Mouse (Mus musculus) intestine, embryonic 16.5 days (tissue): Measurements from ENCODE around the gene Dph2. TPM values are rescaled to one million over a fixed set of nuclear protein-coding genes. Genes with fewer than 3 reads are reported as not detected.

ENCODE experiments used
- ATAC-seq: fragments of 200-750 bp; cut with Nextera tagmentation; 2 replicates; pipeline ENCODE4 v1.8.0; 2017; ENCODE audit warnings: moderate TSS enrichment, moderate library complexity
- H3K27ac ChIP-seq: fragments of 300-500 bp; sonication (generic); 2 replicates; pipeline ENCODE4 v1.5.1; 2014; ENCODE audit warnings: mild to moderate bottlenecking, low read length
- H3K27me3 ChIP-seq: fragments of 300-500 bp; sonication (generic); replicated peaks from 2 replicates; pipeline ENCODE4 v1.6.1; 2014; ENCODE audit warnings: low read length, control low read depth, mixed read lengths; ENCODE audit not compliant: control insufficient read depth, insufficient read depth
- H3K36me3 ChIP-seq: fragments of 300-500 bp; sonication (generic); 2 replicates; pipeline ENCODE4 v1.6.1; 2014; ENCODE audit warnings: low read length, control low read depth; ENCODE audit not compliant: control insufficient read depth, insufficient read depth
- H3K4me1 ChIP-seq: fragments of 300-500 bp; sonication (generic); 2 replicates; pipeline ENCODE4 v1.6.1; 2014; ENCODE audit warnings: low read length, control low read depth, mixed read lengths; ENCODE audit not compliant: control insufficient read depth, insufficient read depth
- H3K4me2 ChIP-seq: fragments of 300-500 bp; sonication (generic); 2 replicates; pipeline ENCODE4 v1.6.1; 2014; ENCODE audit warnings: low read depth, low read length, control low read depth
- H3K4me3 ChIP-seq: fragments of 300-500 bp; sonication (generic); 2 replicates; pipeline ENCODE4 v1.5.1; 2014; ENCODE audit warnings: mild to moderate bottlenecking, low read length
- H3K9ac ChIP-seq: fragments of 300-500 bp; sonication (generic); 2 replicates; pipeline ENCODE4 v1.6.1; 2014; ENCODE audit warnings: low read depth, low read length
- H3K9me3 ChIP-seq: fragments of 300-500 bp; sonication (generic); 2 replicates; pipeline ENCODE4 v1.6.1; 2016; ENCODE audit warnings: low read length, control low read depth; ENCODE audit not compliant: control insufficient read depth
- WGBS: fragments of 180-500 bp; shearing (Covaris S2); extraction: QIAGEN DNeasy Blood & Tissue Kit; methylation state at CpG from one replicate; pipeline ENCODE4 v1.1.7; 2014; 5-methylcytosine and 5-hydroxymethylcytosine counted together
- polyA plus RNA-seq: library from polyadenylated mRNA; unstranded; fragments of >200 nt; fragmentation: Nextera tagmentation; extraction: Ambion mirVana; gene quantifications from 2 replicates; pipeline ENCODE4 v1.2.1, GENCODE M21; 2015

Dph2 gene
- polyA plus RNA-seq, 1 experiment from 2014 or later = 19.4 TPM

DNA sequence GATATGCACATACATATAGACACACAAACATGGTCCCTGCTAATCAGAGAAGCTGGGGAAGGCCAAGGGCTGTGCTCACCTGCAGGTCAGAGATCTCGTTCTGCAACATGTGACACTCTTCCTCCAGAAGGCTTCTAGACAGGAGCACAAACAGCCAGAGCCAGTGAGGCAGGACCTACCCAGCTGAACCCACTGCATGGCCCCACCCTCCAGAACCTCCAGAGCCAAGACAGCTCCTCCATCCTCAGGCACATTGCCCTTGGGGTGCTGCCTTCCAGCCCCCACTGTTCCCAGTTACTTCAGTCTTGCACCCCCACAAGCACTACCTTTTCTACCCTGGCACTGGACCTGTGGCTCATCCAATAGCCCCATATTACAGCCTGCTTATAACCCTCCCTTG lies 21.4 kb downstream of the Dph2 start:
- H3K9ac ChIP-seq = no peak overlapping the region
- ATAC-seq = no peak
- H3K9me3 ChIP-seq = no peaks in the 10 kb centered on the region
- H3K4me2 ChIP-seq = no peak overlapping the region
- no peaks in the 10 kb centered on the region for H3K27me3 ChIP-seq
- WGBS = 63% methylated on average over 1 of the region's 1 CpGs
- H3K4me3 ChIP-seq = no peak overlapping the region
- no peak overlapping the region for H3K27ac ChIP-seq
- H3K4me1 ChIP-seq = peaks cover 22% of the 10 kb centered on the region
- no peaks in the 10 kb centered on the region for H3K36me3 ChIP-seq

- WGBS = 69% methylated on average over 9 of the region's 9 CpGs
- Histone ChIP-seq H3K4me2 (no peak overlapping the region), H3K27ac (no peak overlapping the region), H3K36me3 (0 out of 2 replicates have a peak, but pooled peaks cover 2% of the 10 kb centered on the region), H3K4me3 (no peak overlapping the region), H3K9ac (no peak overlapping the region), H3K9me3 (no peaks in the 10 kb centered on the region), H3K4me1 (peaks cover 22% of the 10 kb centered on the region), H3K27me3 (no peaks in the 10 kb centered on the region)
- no peak for ATAC-seq
Observed at GRCm38 (mm10) chr4:117869317-117869716, 22.5 kb downstream of the Dph2 start.

GRCm38 (mm10) chr4:117867823-117868222 lies 24.0 kb downstream of the Dph2 start:
- peaks cover 22% of the 10 kb centered on the region for H3K4me1 ChIP-seq

GRCm38 (mm10) chr4:117867000-117867399 lies 24.8 kb downstream of the Dph2 start:
- Histone ChIP-seq H3K4me3 (no peak overlapping the region), H3K36me3 (0 out of 2 replicates have a peak, but pooled peaks cover 2% of the 10 kb centered on the region), H3K4me2 (no peak overlapping the region), H3K9ac (no peak overlapping the region), H3K9me3 (no peaks in the 10 kb centered on the region), H3K27me3 (no peaks in the 10 kb centered on the region), H3K4me1 (peaks cover 17% of the 10 kb centered on the region), H3K27ac (no peak overlapping the region)
- 74% methylated on average over 6 of the region's 6 CpGs for WGBS
- ATAC-seq = no peak

More at GRCm38 (mm10) chr4:117867823-117868222, 24.0 kb downstream of the Dph2 start:
- Histone ChIP-seq H3K9me3 (no peaks in the 10 kb centered on the region), H3K27ac (no peak overlapping the region), H3K9ac (0 out of 2 replicates have a peak overlapping the region, but pooled peaks have one; percentile 18), H3K36me3 (0 out of 2 replicates have a peak, but pooled peaks cover 2% of the 10 kb centered on the region), H3K4me2 (no peak overlapping the region; the same call in 1 of the 2 replicates), H3K4me3 (no peak overlapping the region), H3K27me3 (no peaks in the 10 kb centered on the region)
- WGBS = 19% methylated on average over 24 of the region's 24 CpGs
- ATAC-seq = no peak

GRCm38 (mm10) chr4:117866083-117866482 lies 25.7 kb downstream of the Dph2 start:
- H3K27me3 ChIP-seq = no peaks in the 10 kb centered on the region
- 0 out of 2 replicates have a peak, but pooled peaks cover 2% of the 10 kb centered on the region for H3K36me3 ChIP-seq
- H3K27ac ChIP-seq = no peak overlapping the region
- peaks cover 17% of the 10 kb centered on the region for H3K4me1 ChIP-seq
- no peak overlapping the region for H3K4me3 ChIP-seq
- 0 out of 2 replicates have a peak overlapping the region, but pooled peaks have one; percentile 8 for H3K4me2 ChIP-seq
- no peaks in the 10 kb centered on the region for H3K9me3 ChIP-seq
- no peak overlapping the region for H3K9ac ChIP-seq
- ATAC-seq = peak; percentile 57
- WGBS = 65% methylated on average over 9 of the region's 9 CpGs

DNA sequence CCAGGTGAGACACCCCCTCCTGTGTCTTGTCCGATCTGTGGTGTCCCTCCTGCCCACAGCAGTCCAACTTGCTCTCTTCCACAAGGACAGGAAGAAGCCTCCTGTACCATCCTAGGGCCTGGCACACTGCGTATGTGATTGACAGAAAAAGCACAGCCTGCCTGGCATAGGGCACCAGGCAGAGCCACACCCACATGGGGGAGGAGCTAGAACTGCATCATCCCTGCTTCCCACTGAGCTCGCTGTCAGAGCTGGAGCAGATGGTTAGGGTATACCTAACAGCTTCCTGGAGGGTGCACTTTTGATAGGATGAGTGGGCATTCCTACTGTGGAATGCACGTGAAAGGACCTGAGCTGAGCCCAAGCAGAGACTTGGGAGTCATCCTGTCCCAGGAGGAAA lies 29.0 kb downstream of the Dph2 start:
- 55% methylated on average over 4 of the region's 4 CpGs for WGBS
- no peaks in the 10 kb centered on the region for H3K27me3 ChIP-seq
- no peak overlapping the region for H3K9ac ChIP-seq
- H3K4me2 ChIP-seq = no peak overlapping the region
- no peak overlapping the region for H3K4me3 ChIP-seq
- 0 out of 2 replicates have a peak, but pooled peaks cover 2% of the 10 kb centered on the region for H3K36me3 ChIP-seq
- no peak overlapping the region for H3K27ac ChIP-seq
- no peak; the same call in 1 of the 2 replicates for ATAC-seq
- no peaks in the 10 kb centered on the region for H3K9me3 ChIP-seq
- peaks cover 23% of the 10 kb centered on the region for H3K4me1 ChIP-seq

DNA sequence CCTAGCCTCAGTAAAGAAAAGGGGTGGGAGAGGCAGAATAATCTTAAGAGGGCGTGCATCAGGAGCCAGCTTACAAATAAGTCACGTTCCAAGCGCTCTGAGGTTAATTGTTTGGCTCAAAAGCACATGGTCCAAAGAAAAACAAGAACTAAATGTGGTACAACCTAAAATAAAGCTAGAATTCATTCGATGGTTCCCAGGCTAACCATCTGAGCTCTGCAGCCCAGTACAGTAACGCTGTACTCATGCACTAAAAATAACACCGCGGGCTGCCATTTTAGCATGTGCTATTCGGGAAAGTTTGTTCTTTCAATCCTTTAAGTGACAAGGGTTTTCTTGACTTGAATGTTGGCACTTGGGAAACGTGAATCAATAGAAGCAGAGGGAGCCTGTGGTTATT lies 31.3 kb downstream of the Dph2 start:
- no peak overlapping the region for H3K27ac ChIP-seq
- H3K4me2 ChIP-seq = no peak overlapping the region
- H3K4me1 ChIP-seq = peaks cover 13% of the 10 kb centered on the region
- no peak for ATAC-seq
- no peak overlapping the region for H3K4me3 ChIP-seq
- WGBS = 87% methylated on average over 9 of the region's 9 CpGs
- H3K9ac ChIP-seq = no peak overlapping the region
- H3K27me3 ChIP-seq = no peaks in the 10 kb centered on the region
- no peaks in the 10 kb centered on the region for H3K9me3 ChIP-seq
- 0 out of 2 replicates have a peak, but pooled peaks cover 2% of the 10 kb centered on the region for H3K36me3 ChIP-seq

DNA sequence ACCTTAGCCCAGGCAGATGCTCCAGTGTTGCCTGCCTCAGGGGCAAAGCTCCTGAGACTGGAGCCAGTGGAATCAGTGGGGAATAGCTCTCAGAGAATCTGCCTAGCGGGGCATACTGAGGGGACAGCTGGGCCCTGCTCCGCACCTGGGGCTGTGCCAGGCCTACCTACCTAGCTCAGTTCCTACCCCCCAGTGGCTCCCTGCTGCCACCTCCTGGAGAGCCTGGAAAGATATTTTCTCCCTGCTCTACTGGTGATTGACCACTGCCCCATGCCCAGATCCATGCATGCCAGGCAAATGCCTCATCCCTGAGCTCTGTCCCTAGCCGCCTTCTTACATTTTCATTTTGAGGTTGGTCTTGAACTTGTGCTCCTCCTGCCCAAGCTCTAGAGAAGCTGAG lies 33.0 kb downstream of the Dph2 start:
- no peaks in the 10 kb centered on the region for H3K36me3 ChIP-seq
- peak; percentile 43; the same call in 1 of the 2 replicates for ATAC-seq
- no peak overlapping the region for H3K27ac ChIP-seq
- no peak overlapping the region for H3K9ac ChIP-seq
- H3K4me1 ChIP-seq = peaks cover 11% of the 10 kb centered on the region
- WGBS = 75% methylated on average over 3 of the region's 3 CpGs
- H3K9me3 ChIP-seq = no peaks in the 10 kb centered on the region
- H3K27me3 ChIP-seq = no peaks in the 10 kb centered on the region
- H3K4me2 ChIP-seq = no peak overlapping the region
- no peak overlapping the region for H3K4me3 ChIP-seq

GRCm38 (mm10) chr4:117855146-117855545 lies 36.7 kb downstream of the Dph2 start:
- Histone ChIP-seq H3K4me2 (no peak overlapping the region), H3K27ac (no peak overlapping the region), H3K4me3 (no peak overlapping the region), H3K36me3 (no peaks in the 10 kb centered on the region), H3K27me3 (no peaks in the 10 kb centered on the region), H3K9me3 (no peaks in the 10 kb centered on the region), H3K4me1 (peaks cover 9% of the 10 kb centered on the region), H3K9ac (no peak overlapping the region)
- 79% methylated on average over 9 of the region's 9 CpGs for WGBS
- no peak for ATAC-seq
